ENCODE assay signal across 12 mouse cellular contexts in the genomic region with DNA sequence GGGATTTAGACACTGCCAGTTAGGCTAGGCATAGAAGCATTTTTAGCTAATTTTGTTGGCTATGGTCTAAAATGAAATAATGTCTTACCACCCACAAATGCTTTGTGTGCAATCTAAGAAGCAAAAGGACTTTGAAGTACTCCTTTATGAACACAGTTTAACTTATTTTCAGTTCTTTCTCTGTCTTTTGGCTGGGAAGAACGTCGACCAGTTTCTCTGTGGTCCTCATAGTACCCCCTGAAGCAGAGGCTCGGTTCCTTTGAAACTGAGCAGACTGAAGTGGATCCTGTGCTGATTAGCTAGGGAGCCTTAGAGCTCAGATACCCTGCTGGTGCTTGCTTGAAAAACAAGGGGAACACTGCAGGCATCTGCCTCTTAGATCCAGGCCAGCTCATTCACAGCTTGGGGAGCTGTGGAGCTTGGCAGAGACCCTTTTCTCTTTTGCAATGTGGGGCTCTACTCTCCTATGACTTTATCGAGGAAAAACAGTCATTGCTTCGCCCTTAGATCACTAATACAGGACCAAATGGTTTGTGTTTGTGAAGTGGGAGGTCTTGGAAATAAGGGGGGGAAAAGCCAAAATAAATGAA. TPM values are rescaled to one million over a fixed set of nuclear protein-coding genes. Genes with fewer than 3 reads are reported as not detected.
DNase-seq lines count a peak whose midpoint lies in the region; ATAC-seq lines count a peak whose summit lies in the region.
"Had no signal": no experiment of that assay in that cellular context is flagged by ENCODE, and none has a peak within 500 bp of the region (broad histone marks: within the 10 kb centered on the region; RNA-seq: fewer than 3 reads in every experiment).

No protein-coding gene starts in this region.

- no peak overlapping the region for H3K27ac ChIP-seq in forebrain, embryonic 16.5 days (ENCODE audit: low read length)
- no peak overlapping the region for H3K27ac ChIP-seq in lung, embryonic 15.5 days
- H3K27ac ChIP-seq: heart, embryonic 15.5 days; limb, embryonic 12.5 days; neural tube, embryonic 12.5 days had no signal

- H3K4me2 ChIP-seq in forebrain, embryonic 16.5 days (ENCODE audit: low read length) = no peak overlapping the region
- H3K4me2 ChIP-seq in lung, embryonic 15.5 days = 0 out of 2 replicates have a peak overlapping the region, but pooled peaks have one; percentile 2
- H3K4me2 ChIP-seq: heart, embryonic 15.5 days; neural tube, embryonic 12.5 days had no signal

- 3% methylated on average over 5 of the region's 5 CpGs for WGBS in forebrain, embryonic 16.5 days
- 8% methylated on average over 5 of the region's 5 CpGs for WGBS in lung, embryonic 15.5 days

- no peaks in the 10 kb centered on the region for H3K36me3 ChIP-seq in forebrain, embryonic 16.5 days (ENCODE audit: control insufficient read depth, insufficient read depth)
- H3K36me3 ChIP-seq in lung, embryonic 15.5 days = no peaks in the 10 kb centered on the region
- H3K36me3 ChIP-seq: heart, embryonic 15.5 days; limb, embryonic 12.5 days; neural tube, embryonic 12.5 days had no signal

- H3K9me3 ChIP-seq in forebrain, embryonic 16.5 days (ENCODE audit: control insufficient read depth, low read length) = no peaks in the 10 kb centered on the region
- H3K9me3 ChIP-seq in lung, embryonic 15.5 days = no peaks in the 10 kb centered on the region
- H3K9me3 ChIP-seq: heart, embryonic 15.5 days; limb, embryonic 12.5 days; neural tube, embryonic 12.5 days had no signal

- peaks cover 9% of the 10 kb centered on the region for H3K4me1 ChIP-seq in forebrain, embryonic 16.5 days (replicated peaks; ENCODE audit: control insufficient read depth, insufficient read depth, low read length)
- peaks cover 15% of the 10 kb centered on the region for H3K4me1 ChIP-seq in lung, embryonic 15.5 days

- no peak overlapping the region for H3K4me3 ChIP-seq in forebrain, embryonic 16.5 days (replicated peaks; ENCODE audit: low read length)
- no peak overlapping the region for H3K4me3 ChIP-seq in lung, embryonic 15.5 days
- H3K4me3 ChIP-seq: heart, embryonic 15.5 days; limb, embryonic 12.5 days; neural tube, embryonic 12.5 days had no signal

- DNase-seq in kidney, postnatal 10 days = peak; percentile 30
- no peak for DNase-seq in kidney, adult 18-20 months
- DNase-seq in brain, embryonic 18.5 days (ENCODE audit: low read depth, low spot score) = peak; percentile 22
- DNase-seq in neural tube, embryonic 10.5 days (ENCODE audit: extremely low spot score, low spot score) = no peak
- DNase-seq: cerebellum, adult 18-20 months; thymus, postnatal 36 days had no signal

- no peak overlapping the region for H3K9ac ChIP-seq in forebrain, embryonic 16.5 days (replicated peaks; ENCODE audit: low read depth, low read length)
- H3K9ac ChIP-seq in lung, embryonic 15.5 days = no peak overlapping the region
- H3K9ac ChIP-seq: heart, embryonic 15.5 days; limb, embryonic 12.5 days; neural tube, embryonic 12.5 days had no signal

- H3K27me3 ChIP-seq in forebrain, embryonic 16.5 days (replicated peaks; ENCODE audit: control insufficient read depth, insufficient read depth, low read length) = peaks cover 9% of the 10 kb centered on the region
- no peaks in the 10 kb centered on the region for H3K27me3 ChIP-seq in lung, embryonic 15.5 days

- peak; percentile 87 for ATAC-seq in forebrain, embryonic 16.5 days
- ATAC-seq in lung, embryonic 15.5 days (ENCODE audit: borderline replicate concordance, extremely low read depth, low FRiP score, low TSS enrichment) = peak; percentile 53; the same call in 1 of the 2 replicates
- ATAC-seq in cerebellum, adult (ENCODE audit: insufficient number of reproducible peaks, low FRiP score, low TSS enrichment) = no peak

RNA-seq across cellular contexts. Expression of a gene that starts 1.9 kb away (rescaled TPM):
- 4.9 TPM in 2 replicates for polyA plus RNA-seq in forebrain, embryonic 16.5 days (2015; fragmentation: Nextera tagmentation; extraction: Ambion mirVana)
- 7.8 and 7.9 TPM in 2 replicates for polyA plus RNA-seq in lung, embryonic 15.5 days (2015; fragmentation: Nextera tagmentation; extraction: Ambion mirVana)

Comparison
In these comparisons a context has a peak if more than half of its experiments do, and no peak if none do; other contexts are left out.
1. DNase-seq: peak in kidney, postnatal 10 days (single experiment) and brain, embryonic 18.5 days (single experiment); none in kidney, adult 18-20 months (single experiment) and neural tube, embryonic 10.5 days (single experiment).